Mouse (Mus musculus): ENCODE data around the gene Ccdc138.

DNA sequence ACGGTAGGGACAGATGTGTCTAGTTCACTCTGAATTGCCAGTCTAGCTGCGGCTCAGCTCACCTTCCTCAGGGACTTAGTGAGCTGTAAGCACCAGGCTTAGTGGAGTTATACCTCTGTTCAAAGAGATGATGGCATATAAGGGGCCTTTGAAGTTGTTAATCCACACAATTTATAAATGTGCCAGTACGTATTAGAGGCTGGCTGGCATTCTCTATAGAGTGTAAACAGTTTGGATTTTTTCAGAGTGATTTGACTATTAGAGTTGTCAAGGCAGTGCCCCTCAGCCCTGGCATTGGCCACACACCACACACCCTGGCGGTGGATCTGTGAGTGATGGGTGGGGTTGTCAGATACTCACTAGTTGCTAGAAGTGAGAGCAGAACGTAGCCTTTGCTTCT, 118.8 kb downstream of the Ccdc138 start:
- TF ChIP-seq POLR2A (IDR thresholded peaks at IDR 0.05; ENCODE audit: insufficient read depth, low read depth, low read length), result no peak
- no peak for TF ChIP-seq CTCF (IDR thresholded peaks at IDR 0.05; ENCODE audit: insufficient read depth, low read depth, low read length)

Data from olfactory bulb, adult 2 months (tissue).